Mouse (Mus musculus) heart, postnatal 14 days (tissue): Measurements from ENCODE around the gene Ciita. TPM values are rescaled to one million over a fixed set of nuclear protein-coding genes. Genes with fewer than 3 reads are reported as not detected.
A peak's percentile ranks its signal among the peaks of the same experiment; 100 is the strongest.

ENCODE experiments used
- DNase-seq, 2 experiments: peaks; one replicate each; pipeline ENCODE4 v3.0.0; 2021 to 2022
- intact Hi-C: fragments of 180-260 bp; cut with DNase I; formaldehyde crosslinking; loops from one replicate; pipeline ENCODE4 v1.15.1; 2025
- total RNA-seq, 2 experiments: library from RNA; stranded (reverse); gene quantifications; 2 replicates each; pipeline ENCODE4 v1.2.3; 2021

The Ciita gene
- total RNA-seq, 2 experiments from 2014 or later, result 0.29 to 0.66 TPM

GRCm38 (mm10) chr16:10544995-10545622, 65.2 kb downstream of the Ciita start, which contains the start of gene Clec16a:
Clec16a (plus strand) TSS chr16:10545339.
- intact Hi-C loops, result loop anchor here (5.0 kb wide), 2 partner anchors 707 to 1813 kb away; partner anchors contain the start of gene Gspt1
- DNase-seq, result peak; percentile 94 to 97

DNA sequence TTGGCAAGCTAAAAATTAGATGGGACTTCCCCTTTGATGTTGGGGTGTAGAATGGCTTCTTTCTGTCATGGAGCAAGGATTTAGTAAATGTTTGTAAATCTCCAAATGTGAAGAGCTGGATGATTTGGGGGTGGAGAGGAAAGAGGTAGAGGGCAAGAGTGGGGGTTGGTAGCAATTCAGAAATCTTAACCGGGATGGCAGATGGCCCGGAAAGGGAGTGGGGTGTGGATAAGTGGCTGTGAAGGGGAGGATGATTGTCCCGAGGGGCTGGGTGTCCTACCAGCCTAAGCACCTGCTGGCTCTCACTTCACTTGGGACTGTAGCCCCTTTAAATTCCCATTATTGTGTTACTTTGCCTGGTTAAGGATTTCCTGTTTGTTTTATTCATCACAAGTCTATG, 67.0 kb downstream of the Ciita start:
- intact Hi-C loops, result loop anchor here (5.0 kb wide), 2 partner anchors 705 to 1815 kb away; partner anchors contain the start of gene Gspt1
- no peak for DNase-seq

DNA sequence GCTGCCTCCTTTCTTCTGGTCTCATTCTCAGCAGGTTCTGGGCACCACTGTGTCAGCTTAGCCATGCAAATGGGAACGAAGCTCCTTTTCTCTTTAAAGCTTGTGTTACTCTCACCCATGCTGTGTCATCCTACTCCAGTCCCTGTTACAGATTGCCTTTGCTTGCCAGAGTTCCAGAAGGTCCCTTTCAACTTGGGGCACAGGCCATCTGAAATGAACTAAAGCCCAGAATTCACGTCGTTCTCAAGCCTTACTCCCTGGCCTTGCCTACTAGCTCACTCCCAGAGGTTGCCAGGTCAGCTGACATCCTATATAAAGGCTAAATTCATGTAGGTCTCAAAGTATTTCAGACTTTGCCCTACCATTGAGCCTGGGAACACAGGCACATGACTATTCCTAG, 69.1 kb downstream of the Ciita start:
- DNase-seq, result no peak
- intact Hi-C loops, result loop anchor here (5.0 kb wide), 2 partner anchors 703 to 1817 kb away; partner anchors contain the start of gene Gspt1

- no peak for DNase-seq
- intact Hi-C loops, result loop anchor here (5.0 kb wide), 2 partner anchors 703 to 1817 kb away; partner anchors contain the start of gene Gspt1
These were observed 69.7 kb downstream of the Ciita start for GRCm38 (mm10) chr16:10549600-10549999.

GRCm38 (mm10) chr16:10551592-10551991, 71.7 kb downstream of the Ciita start:
- intact Hi-C loops, result no loop called here
- DNase-seq, result no peak

DNA sequence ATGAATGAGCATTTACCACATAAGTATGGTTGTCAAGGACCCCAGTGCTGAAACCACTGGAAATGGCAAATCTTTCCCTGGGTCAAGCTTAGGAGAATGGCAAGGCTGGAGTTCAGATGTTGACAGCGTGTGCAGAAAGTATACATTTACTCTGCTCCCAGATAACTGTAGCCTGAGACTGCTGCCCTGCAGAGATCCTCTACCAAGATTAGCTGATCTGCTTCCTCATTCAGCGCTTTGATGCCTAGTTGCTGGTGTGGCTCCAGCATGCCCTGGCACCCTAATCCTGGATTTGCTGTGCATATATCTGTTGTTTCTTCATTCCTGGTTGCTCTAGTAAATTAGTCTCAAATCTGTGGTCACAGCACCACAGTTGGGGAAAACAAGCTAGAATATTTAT, 74.0 kb downstream of the Ciita start:
- DNase-seq, result no peak
- intact Hi-C loops, result no loop called here

DNA sequence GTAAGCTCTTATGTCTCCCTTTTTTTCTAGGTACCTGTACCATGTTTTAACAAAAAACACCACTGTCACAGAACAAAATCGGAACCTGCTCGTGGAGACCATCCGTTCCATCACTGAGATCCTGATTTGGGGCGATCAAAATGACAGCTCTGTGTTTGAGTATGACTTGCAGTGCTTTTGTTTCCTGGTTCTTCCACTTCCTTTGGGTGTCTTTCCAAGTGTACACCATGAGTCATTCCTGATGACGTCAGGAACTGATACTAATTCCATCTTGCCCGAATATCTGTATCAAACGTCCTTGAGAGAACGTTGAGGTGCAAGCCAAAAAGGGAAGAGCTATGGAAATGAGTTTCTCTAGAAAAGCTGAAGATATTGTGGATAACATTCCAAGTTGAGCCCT, 80.1 kb downstream of the Ciita start:
- intact Hi-C loops, result no loop called here
- no peak for DNase-seq

- peak; percentile 75 to 81 for DNase-seq
- intact Hi-C loops, result no loop called here
These were observed 85.5 kb downstream of the Ciita start for GRCm38 (mm10) chr16:10565278-10565885.

- no peak for DNase-seq
- intact Hi-C loops, result no loop called here
These were observed 87.3 kb downstream of the Ciita start for GRCm38 (mm10) chr16:10567153-10567552.

DNA sequence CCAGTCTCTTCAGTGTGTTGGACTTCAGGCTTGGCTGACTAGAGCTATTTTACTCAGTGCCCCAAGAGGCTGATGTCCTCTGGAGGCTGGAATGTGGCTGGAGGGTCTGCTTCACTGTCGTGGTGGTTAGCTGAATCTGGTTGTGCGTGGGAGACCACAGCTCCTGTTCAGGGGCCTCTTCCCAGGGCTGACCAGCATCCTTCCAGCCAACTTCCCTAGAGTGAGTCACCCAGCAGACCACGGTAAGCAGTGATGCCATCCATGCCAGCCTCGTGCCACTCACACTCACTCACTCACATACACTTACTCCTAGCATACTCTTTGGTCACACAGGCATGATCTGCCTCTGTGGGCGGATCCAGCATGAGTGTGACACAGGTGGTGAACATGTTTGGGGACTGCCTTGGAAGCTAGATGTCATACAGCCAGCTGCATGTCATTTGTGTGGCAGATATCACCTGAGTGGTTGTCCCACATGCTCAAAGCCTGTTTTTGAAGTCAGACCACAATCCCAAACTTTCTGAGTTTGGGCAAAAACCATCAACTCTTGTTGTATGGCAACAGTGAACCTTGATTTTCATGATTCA, 90.0 kb downstream of the Ciita start:
- DNase-seq, result no peak
- intact Hi-C loops, result loop anchor here (2.0 to 10.0 kb wide), 4 partner anchors 197 to 465 kb away; partner anchors contain the start of gene Socs1

DNA sequence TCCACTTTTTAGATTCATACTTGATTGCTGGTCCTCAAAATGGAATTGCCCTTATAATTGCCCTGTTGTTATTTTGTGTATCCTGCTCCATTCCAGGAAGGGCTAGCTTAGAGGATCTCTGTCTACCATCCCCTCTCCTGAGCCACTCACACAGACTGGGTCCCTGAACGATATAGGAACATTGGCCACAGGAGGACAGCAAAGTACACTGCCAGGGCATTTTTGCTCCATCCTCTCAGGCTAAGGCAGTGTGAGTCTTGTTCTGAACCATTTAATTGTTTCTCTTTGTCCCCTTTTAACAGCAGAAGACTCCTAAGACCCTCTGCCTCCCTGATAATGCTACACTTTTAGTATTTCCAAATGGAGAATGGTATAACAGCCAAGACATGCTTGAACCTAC, 90.8 kb downstream of the Ciita start:
- intact Hi-C loops, result loop anchor here (2.0 to 10.0 kb wide), 4 partner anchors 197 to 464 kb away; partner anchors contain the start of gene Socs1
- peak; percentile 61 to 78 for DNase-seq

- intact Hi-C loops, result loop anchor here (2.0 to 10.0 kb wide), 5 partner anchors 195 to 463 kb away; partner anchors contain the start of gene Socs1
- DNase-seq, result peak in 1 of 2 experiments; percentile 23
These were observed 92.0 kb downstream of the Ciita start for GRCm38 (mm10) chr16:10571820-10572219.

GRCm38 (mm10) chr16:10574936-10575335, 95.1 kb downstream of the Ciita start:
- intact Hi-C loops, result loop anchor here (5.0 to 10.0 kb wide), 2 partner anchors 192 to 460 kb away; no protein-coding TSS in a partner anchor
- DNase-seq, result no peak

DNA sequence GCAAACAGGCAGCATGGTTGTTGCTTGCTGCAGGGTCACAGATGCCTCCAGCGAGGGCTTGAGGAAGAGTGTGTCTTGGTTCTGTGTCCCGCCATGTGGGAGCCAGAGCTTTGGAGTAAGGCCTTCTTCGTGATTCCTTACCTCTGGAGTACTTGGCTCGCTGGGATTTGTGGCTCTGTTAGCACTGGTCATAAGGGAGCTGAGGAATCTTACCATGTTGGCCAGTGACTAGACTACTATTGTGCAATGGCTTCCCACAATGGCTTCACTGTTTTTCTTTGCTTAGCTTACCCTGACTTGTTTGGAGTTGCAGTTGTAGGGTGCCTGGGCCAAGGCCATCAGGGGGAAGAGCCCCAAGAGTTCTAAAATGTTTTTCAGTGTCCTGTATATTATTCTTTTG, 96.1 kb downstream of the Ciita start:
- intact Hi-C loops, result loop anchor here (10.0 kb wide), 1 partner anchor 459 kb away; no protein-coding TSS in a partner anchor
- no peak for DNase-seq

GRCm38 (mm10) chr16:10577548-10577947, 97.7 kb downstream of the Ciita start:
- no peak for DNase-seq
- intact Hi-C loops, result loop anchor here (10.0 kb wide), 1 partner anchor 457 kb away; no protein-coding TSS in a partner anchor

Other genes with a start within 250 kb of the Ciita start
- gene Emp2, start 166.1 kb upstream of the Ciita start, total RNA-seq, result 10 to 100 TPM; 40.6 to 46.0 TPM
- gene Tekt5, start 84.6 kb upstream of the Ciita start, total RNA-seq, result under 1 TPM; 0.14 to 0.22 TPM
- gene Nubp1, start 68.1 kb upstream of the Ciita start, total RNA-seq, result 1 to 10 TPM; 8.5 to 8.7 TPM
- under 1 TPM; 0.29 to 0.41 TPM for gene Tvp23a, start 32.7 kb upstream of the Ciita start, total RNA-seq
- 10 to 100 TPM; 29.4 to 32.5 TPM for gene Dexi, start 63.0 kb downstream of the Ciita start, total RNA-seq
- 10 to 100 TPM; 46.0 to 50.7 TPM for gene Clec16a, start 65.3 kb downstream of the Ciita start, total RNA-seq